Mouse (Mus musculus) brain, adult 2 months (tissue): Measurements from ENCODE around the gene Rhox4d.
"Not testable (repeated sequence)": the region's sequence is repeated elsewhere in the genome, so short reads cannot be mapped to it uniquely, and the experiment has no call there.

ENCODE experiments used
- DNase-seq: peaks from one replicate; pipeline ENCODE4 v3.0.0; 2011; ENCODE audit warnings: low read depth, low spot score

The Rhox4d gene

DNA sequence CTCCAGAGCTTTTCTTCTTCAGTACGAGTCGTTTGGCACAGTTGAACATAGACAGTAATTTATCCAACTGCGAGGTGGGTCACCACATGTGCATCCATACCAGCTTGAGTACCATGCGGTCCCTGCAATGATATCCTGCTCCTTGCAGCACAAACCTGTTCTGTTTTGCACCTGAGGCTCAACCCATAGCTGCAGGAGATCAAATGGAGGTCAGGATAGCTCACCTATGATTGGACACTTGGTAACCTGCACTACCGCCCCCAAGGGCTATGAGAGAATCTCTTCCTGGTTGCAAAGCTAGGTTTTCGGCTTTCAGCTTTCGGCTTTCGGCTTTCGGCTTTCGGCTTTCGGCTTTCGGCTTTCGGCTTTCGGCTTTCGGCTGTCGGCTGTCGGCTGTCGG, at the start of gene Rhox4d:
TSS of gene Rhox4d (plus strand) at position 301 of the 400 bp plus-strand sequence.
- not testable (repeated sequence) for DNase-seq

- not testable (repeated sequence) for DNase-seq
These were observed 34.1 kb upstream of the Rhox4d start, which contains the start of gene Rhox4c for GRCm38 (mm10) chrX:37480037-37480436. Gene Rhox4c, plus strand, starts transcription at chrX:37480337.

- DNase-seq = not testable (repeated sequence)
These were observed 16.0 kb downstream of the Rhox4d start, which contains the start of gene Rhox2e for GRCm38 (mm10) chrX:37530152-37530551. Gene Rhox2e, plus strand, starts transcription at chrX:37530452.

GRCm38 (mm10) chrX:37541719-37542118, 27.6 kb downstream of the Rhox4d start, which contains the start of gene Rhox3e:
Gene Rhox3e, plus strand, starts transcription at chrX:37542019.
- not testable (repeated sequence) for DNase-seq

GRCm38 (mm10) chrX:37557112-37557511, 43.0 kb downstream of the Rhox4d start, which contains the start of gene Rhox4e:
Gene Rhox4e, plus strand, starts transcription at chrX:37557412.
- DNase-seq = not testable (repeated sequence)
